Mouse (Mus musculus) hematopoietic stem cell, adult 5-6 weeks (primary cell): Measurements from ENCODE around the gene Rreb1. TPM values are rescaled to one million over a fixed set of nuclear protein-coding genes. Genes with fewer than 3 reads are reported as not detected.
A peak's percentile ranks its signal among the peaks of the same experiment; 100 is the strongest.

Experiments used
- ATAC-seq, 2 experiments: fragments of 125-278 bp in 1 of 2; replicated peaks in 1 of 2; 2 replicates each; pipeline ENCODE4 v1.8.0; 2016 to 2017; ENCODE audit warnings: inconsistent platforms in 2 of 2, mild to moderate bottlenecking in 2 of 2, moderate number of reproducible peaks in 2 of 2, low read depth in 1 of 2, moderate TSS enrichment in 1 of 2; ENCODE audit not compliant: low FRiP score in 2 of 2, poor library complexity in 2 of 2, severe bottlenecking in 2 of 2, insufficient read depth in 1 of 2, low TSS enrichment in 1 of 2
- total RNA-seq: library from RNA; stranded (forward); fragments of 172-1452, 232-1000 nt; gene quantifications from 2 replicates; pipeline ENCODE4 v1.2.3, GENCODE M21; 2017

Gene Rreb1
- total RNA-seq, 1 experiment from 2014 or later: 25.5 TPM

GRCm38 (mm10) chr13:37964128-37965087 lies 186.2 kb downstream of the Rreb1 start:
- no peak for ATAC-seq

GRCm38 (mm10) chr13:37965126-37965914 lies 187.1 kb downstream of the Rreb1 start:
- peak in 1 of 2 experiments; percentile 29; a peak in 1 of 4 replicates for ATAC-seq

GRCm38 (mm10) chr13:37966256-37967051 lies 188.3 kb downstream of the Rreb1 start:
- ATAC-seq: no peak

DNA sequence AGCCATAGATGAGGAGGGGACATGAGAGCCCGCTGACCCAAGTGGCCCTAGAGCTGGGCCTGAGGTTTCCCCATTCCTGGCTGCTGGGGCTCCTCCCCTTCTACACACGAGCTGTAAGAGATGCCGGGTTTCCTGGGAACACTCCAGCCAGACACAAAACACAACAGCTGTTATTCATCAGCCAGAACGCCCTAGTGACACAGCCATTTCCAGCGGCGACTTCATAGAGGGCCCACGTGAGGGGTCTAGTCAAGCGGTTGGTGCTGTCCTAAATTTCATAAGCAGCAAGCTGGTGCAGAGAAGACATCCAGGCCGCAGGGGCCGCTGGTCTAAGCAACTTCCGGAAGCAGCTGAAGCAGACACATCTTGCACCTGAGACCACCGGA lies 188.8 kb downstream of the Rreb1 start:
- no peak for ATAC-seq

DNA sequence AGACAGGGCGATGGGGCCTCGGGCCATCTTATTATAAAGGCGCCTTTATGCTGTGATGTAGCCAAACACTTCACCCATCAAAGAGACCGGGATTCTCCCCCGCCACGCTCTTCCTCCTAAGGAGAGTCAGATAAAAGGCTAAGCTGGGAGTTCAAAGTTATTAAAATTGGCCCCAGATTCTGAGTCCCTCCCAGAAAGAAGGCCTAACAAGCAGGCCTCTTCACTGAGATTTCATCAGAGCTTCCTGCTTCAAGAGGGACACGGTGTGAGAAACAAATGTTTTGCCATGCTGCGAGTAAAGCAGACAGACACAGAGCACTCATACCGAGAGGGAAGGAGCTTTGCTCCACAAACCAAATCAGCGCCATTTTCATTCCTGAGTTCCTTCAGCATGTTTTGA lies 189.4 kb downstream of the Rreb1 start:
- no peak for ATAC-seq

GRCm38 (mm10) chr13:37969337-37969736 lies 191.1 kb downstream of the Rreb1 start:
- ATAC-seq: peak; percentile 68 to 73

- ATAC-seq: no peak
Observed at GRCm38 (mm10) chr13:37969988-37970387, 191.8 kb downstream of the Rreb1 start.

- peak in 1 of 2 experiments; percentile 33; a peak in 1 of 4 replicates for ATAC-seq
Observed at GRCm38 (mm10) chr13:37970887-37971530, 192.8 kb downstream of the Rreb1 start.

GRCm38 (mm10) chr13:37974036-37974435 lies 195.8 kb downstream of the Rreb1 start:
- ATAC-seq: no peak

- ATAC-seq: no peak
Observed at GRCm38 (mm10) chr13:37974731-37975130, 196.5 kb downstream of the Rreb1 start.

DNA sequence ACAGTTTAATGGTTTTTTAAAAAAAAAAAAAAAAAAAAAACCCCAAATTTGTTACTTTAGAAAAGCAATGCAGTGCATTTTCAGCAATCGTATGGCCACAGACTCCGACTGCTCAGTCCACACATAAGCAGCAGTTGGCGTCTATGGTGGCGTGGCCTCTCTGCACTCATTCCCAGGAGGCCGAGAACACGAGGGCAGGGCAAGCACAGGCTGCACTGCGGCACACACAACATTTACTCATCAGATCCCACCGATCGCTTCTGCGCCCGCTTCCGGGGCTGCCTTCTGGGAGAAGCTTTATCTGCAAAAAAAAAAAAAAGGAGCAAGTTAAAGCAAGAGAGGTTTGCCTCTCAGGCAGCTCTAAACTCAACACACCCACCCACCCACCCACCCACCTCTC lies 201.3 kb downstream of the Rreb1 start:
- ATAC-seq: no peak

DNA sequence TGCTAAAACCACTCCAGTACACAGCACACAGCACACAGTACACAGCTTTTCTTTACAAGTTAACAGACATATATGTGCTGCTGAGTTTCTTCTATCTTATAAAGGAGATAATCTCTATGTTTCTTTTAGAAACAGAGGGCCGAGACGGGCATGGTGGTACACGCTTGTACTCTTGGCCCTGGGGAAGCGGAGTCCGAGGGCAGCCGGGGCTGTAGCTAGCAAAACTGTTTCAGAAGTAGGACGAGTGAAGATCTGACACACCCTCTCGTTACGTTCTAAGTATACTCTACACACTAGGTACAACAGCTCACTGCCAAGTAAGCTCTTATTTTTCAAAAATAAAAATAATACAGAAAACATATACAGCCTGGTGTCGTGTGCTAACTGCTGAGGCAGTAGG lies 202.1 kb downstream of the Rreb1 start:
- ATAC-seq: no peak

DNA sequence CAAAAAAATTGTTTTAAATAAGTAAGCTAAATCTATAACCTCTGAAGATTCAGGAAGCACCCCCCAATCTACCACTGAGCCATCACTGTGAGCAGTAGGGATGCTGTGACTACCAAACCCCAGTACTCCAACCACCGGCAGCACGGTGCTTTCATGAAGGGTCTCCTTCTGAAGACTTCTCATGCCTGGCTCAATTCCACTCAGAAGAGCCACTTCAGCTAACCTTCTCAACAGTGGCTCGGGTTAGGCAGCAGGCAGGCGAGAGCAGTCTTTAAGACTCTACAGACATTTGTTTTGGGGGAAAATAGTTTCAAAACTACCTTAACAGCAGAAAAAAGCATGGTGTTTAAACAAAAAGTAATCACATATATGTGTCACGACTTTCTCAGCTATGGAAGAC lies 202.9 kb downstream of the Rreb1 start:
- no peak for ATAC-seq

- no peak for ATAC-seq
Observed at GRCm38 (mm10) chr13:37986166-37986565, 208.0 kb downstream of the Rreb1 start.

- no peak for ATAC-seq
Observed at GRCm38 (mm10) chr13:37989701-37990100, 211.5 kb downstream of the Rreb1 start.

DNA sequence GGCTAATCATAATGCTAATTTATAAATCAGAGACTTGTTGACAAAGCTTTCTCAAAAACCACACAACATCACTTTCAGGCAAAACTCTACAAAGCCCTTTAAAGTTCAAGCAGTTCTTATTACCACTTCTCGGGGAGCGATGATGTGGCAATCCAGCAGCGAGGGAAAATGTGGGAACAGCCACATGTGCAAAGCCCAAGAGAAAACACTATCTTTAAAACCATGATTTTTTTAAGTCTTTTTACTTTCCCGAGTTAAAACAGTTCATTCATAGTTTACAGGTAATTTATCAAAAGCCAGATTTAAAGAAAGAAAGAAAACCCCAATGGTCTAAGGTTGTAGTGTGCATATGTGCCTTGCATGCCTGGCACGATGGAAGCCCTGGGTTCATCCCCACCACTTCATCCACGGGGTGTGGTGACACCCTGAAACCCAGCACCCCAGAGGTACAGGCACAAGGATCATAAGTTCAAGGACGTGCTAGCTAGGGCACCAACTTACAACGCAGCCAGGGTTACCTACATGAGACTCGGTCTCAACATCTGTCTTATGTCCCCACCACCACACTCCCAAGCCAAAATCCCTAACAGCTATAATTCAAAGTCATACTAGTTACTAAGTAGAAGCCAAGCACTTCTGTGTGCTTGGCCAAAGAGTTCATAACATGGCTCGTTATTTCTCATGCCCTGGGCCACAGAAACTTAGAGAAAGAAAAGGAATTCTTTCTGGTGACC lies 214.6 kb downstream of the Rreb1 start:
- no peak for ATAC-seq

GRCm38 (mm10) chr13:37993376-37993703 lies 215.1 kb downstream of the Rreb1 start:
- no peak for ATAC-seq
